Mouse (Mus musculus): ENCODE data around the gene Hook2. TPM values are rescaled to one million over a fixed set of nuclear protein-coding genes. Genes with fewer than 3 reads are reported as not detected.

The Hook2 gene
- total and polyA plus RNA-seq, 3 experiments = 7.1 to 24.7 (median 9.8) TPM

DNA sequence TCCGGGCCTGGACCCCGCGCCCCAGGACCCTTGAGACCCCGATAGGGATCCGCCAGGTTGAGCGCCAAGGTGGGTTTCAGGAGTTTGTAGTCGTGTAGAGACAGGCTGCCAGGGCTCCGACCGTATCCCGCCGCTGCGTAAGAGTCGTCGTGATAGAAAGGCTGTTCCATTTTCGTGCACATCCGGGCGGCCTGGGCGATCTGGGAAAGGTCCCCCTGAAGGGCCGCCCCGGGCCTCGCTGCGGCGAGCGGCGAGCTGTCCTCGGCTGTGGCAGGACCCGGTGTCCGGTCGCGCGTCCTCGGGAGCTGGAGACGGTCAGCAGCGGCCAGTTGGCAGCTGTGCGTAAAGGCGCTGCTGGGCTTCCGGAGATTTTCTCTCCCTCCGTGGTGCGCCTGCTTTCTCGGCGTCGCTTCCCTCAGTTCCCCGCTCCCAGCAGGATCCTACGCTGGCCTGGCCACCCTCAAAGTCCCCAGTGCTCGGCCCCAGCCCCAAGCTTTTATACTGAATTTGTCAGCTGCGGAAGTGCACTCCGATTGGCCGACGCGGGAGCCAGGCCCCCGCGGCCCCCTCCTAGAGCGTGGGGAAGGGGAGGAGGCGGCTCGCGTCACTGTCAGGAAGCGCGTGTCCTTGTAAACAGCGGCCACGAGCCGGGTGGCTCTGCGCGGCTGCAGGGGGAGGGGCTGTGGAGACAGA lies 12.0 kb upstream of the Hook2 start, which contains the start of gene Junb (continued):
- TF ChIP-seq MEF2A (IDR thresholded peaks at IDR 0.05; ENCODE audit: borderline replicate concordance, low read depth, low read length) (peak; percentile 77), RAD21 (IDR thresholded peaks at IDR 0.05; ENCODE audit: low read depth, low read length) (no peak; the same call in 1 of the 2 replicates), E2F4 (IDR thresholded peaks at IDR 0.05; ENCODE audit: insufficient replicate concordance, low read depth, low read length) (no peak), ZKSCAN1 (IDR thresholded peaks at IDR 0.05; ENCODE audit: borderline replicate concordance, low read depth, low read length) (no peak), USF2 (conservative IDR thresholded peaks at IDR 0.05; ENCODE audit: low read depth, low read length) (no peak), EP300 (IDR thresholded peaks at IDR 0.05; ENCODE audit: low read length) (no peak), ZC3H11A (IDR thresholded peaks at IDR 0.05; ENCODE audit: low read depth, low read length) (no peak), NRF1 (IDR thresholded peaks at IDR 0.05; ENCODE audit: low read depth, low read length) (peak; percentile 31)

DNA sequence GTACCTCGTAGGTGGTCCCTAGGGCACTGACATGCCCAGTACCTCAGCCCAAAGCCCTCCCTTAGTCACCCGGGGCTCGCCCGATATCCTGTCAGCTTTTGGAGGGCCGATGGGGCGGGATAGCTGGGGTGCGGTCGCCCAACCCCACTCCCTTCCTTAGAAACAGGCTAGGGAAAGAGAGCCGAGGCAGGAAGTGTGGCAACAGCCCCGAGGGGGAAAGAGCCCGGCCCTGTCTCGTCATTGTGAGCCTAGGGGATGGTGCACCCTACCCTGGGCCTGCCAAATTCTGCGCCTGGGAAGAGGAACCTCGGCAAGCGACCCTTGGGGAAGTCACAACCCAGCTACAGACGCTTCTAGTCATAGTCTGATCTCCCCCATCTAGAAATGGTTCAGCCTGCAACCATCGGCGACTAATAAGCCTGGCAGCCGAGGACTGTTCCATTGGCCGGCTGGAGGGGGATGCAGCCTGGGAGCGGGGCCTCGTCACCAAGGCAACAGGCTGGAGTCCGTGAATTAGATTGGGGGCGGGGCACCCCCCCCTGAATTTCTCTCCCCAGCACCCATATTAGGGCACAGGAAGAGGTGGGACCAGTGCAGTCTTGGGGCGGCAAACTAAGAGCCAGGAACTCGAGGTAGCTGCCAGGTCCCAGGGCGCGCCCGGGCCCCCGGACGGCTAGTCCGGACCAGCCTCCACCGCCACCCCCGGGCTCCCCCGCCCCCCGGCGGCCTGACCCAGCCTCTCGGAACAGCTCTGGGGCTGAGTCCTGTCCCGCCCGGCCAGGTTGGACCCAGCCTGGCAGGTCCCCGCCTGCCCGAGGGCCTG lies 10.6 kb upstream of the Hook2 start:
- TF ChIP-seq IRF4 (IDR thresholded peaks at IDR 0.05; ENCODE audit: low read depth, low read length) (peak; percentile 64; the same call in 1 of the 2 replicates), HCFC1 (IDR thresholded peaks at IDR 0.05; ENCODE audit: low read depth, low read length) (peak; percentile 57), MXI1 (IDR thresholded peaks at IDR 0.05; ENCODE audit: low read depth, low read length) (peak; percentile 94), USF1 (IDR thresholded peaks at IDR 0.05; ENCODE audit: low read depth, low read length) (no peak), CHD2 (IDR thresholded peaks at IDR 0.05; ENCODE audit: low read length) (peak; percentile 84), MAX (IDR thresholded peaks at IDR 0.05; ENCODE audit: low read length) (no peak), TBP (conservative IDR thresholded peaks at IDR 0.05; ENCODE audit: low read depth, low read length) (peak; percentile 60), CHD1 (IDR thresholded peaks at IDR 0.05; ENCODE audit: low read depth, low read length) (peak; percentile 99), MAZ (IDR thresholded peaks at IDR 0.05; ENCODE audit: low read depth, low read length) (peak; percentile 89), KAT2A (IDR thresholded peaks at IDR 0.05; ENCODE audit: insufficient replicate concordance, low read length) (0 out of 2 replicates have a peak, but pooled peaks have one; percentile 25), ZNF384 (IDR thresholded peaks at IDR 0.05; ENCODE audit: low read depth, low read length) (no peak), TCF12 (IDR thresholded peaks at IDR 0.05; ENCODE audit: low read depth, low read length) (peak; percentile 43; the same call in 1 of the 2 replicates), BHLHE40 (IDR thresholded peaks at IDR 0.05; ENCODE audit: low read depth, low read length) (peak; percentile 41; the same call in 1 of the 2 replicates), ETS1 (conservative IDR thresholded peaks at IDR 0.05; ENCODE audit: low read depth, low read length) (peak; percentile 43), NRF1 (IDR thresholded peaks at IDR 0.05; ENCODE audit: low read depth, low read length) (0 out of 2 replicates have a peak, but pooled peaks have one; percentile 11), RCOR1 (conservative IDR thresholded peaks at IDR 0.05; ENCODE audit: low read depth, low read length) (0 out of 2 replicates have a peak, but pooled peaks have one; percentile 55), MEF2A (IDR thresholded peaks at IDR 0.05; ENCODE audit: borderline replicate concordance, low read depth, low read length) (peak; percentile 49; the same call in 1 of the 2 replicates), JUN (IDR thresholded peaks at IDR 0.05; ENCODE audit: insufficient read depth, low read depth, low read length) (no peak), POLR2A (IDR thresholded peaks at IDR 0.05; ENCODE audit: low read depth, low read length) (peak; percentile 62), SIN3A (IDR thresholded peaks at IDR 0.05; ENCODE audit: low read length) (peak; percentile 88), ZC3H11A (IDR thresholded peaks at IDR 0.05; ENCODE audit: low read depth, low read length) (no peak), ELF1 (IDR thresholded peaks at IDR 0.05; ENCODE audit: low read depth, low read length) (peak; percentile 68), NELFE (IDR thresholded peaks at IDR 0.05; ENCODE audit: low read depth, low read length) (0 out of 2 replicates have a peak, but pooled peaks have one; percentile 12)
- H3K4me1 ChIP-seq (ENCODE audit: control insufficient read depth in 1 of 2, insufficient read depth in 2 of 2) = peaks cover 29 to 52% of the 10 kb centered on the region in 2 experiments
- in situ Hi-C loops (cut with MboI; ENCODE audit: low pct_ligation_motif_present, low pct_unique_long_range_greater_than_20kb, low sequenced_read_pairs) = no loop called here

More for the DNA sequence above, 10.6 kb upstream of the Hook2 start:
- peak; percentile 98 for DNase-seq (ENCODE audit: extremely low read depth)
- Histone ChIP-seq H3K27me3 (replicated peaks) (no peaks in the 10 kb centered on the region), H3K4me2 (ENCODE audit: insufficient read depth, low read depth, poor library complexity, severe bottlenecking) (peak overlapping the region; percentile 96), H3K27ac (ENCODE audit: insufficient read depth, low read depth) (peak overlapping the region; percentile 94), H3K36me3 (replicated peaks in 1 of 2; ENCODE audit: control insufficient read depth in 1 of 2, insufficient read depth in 1 of 2, low read length in 1 of 2) (peaks cover 6 to 8% of the 10 kb centered on the region in 2 experiments), H3K79me2 (replicated peaks; ENCODE audit: control insufficient read depth, extremely low read depth, insufficient read depth, poor library complexity, severe bottlenecking) (peaks cover 20% of the 10 kb centered on the region), H3K9me3 (replicated peaks; ENCODE audit: low read length) (no peaks in the 10 kb centered on the region), H3K4me3 (replicated peaks in 1 of 3; ENCODE audit: low read depth in 2 of 3, low read length in 2 of 3, poor library complexity in 1 of 3) (peak overlapping the region; percentile 51 to 94 (median 68)), H3K9ac (ENCODE audit: insufficient read depth, low read depth) (peak overlapping the region; percentile 87)
- dilution Hi-C loops (cut with MboI; ENCODE audit: extremely low pct_ligation_motif_present, extremely low pct_unique_long_range_greater_than_20kb, low sequenced_read_pairs) = no loop called here
